Mouse (Mus musculus) gastrocnemius, postnatal 10 days (tissue): ENCODE measurements around the gene Cenpv. TPM values are rescaled to one million over a fixed set of nuclear protein-coding genes. Genes with fewer than 3 reads are reported as not detected.
"Not testable (repeated sequence)": the region's sequence is repeated elsewhere in the genome, so short reads cannot be mapped to it uniquely, and the experiment has no call there.

Experiments
- DNase-seq: peaks from one replicate; pipeline ENCODE4 v3.0.0; 2021; ENCODE audit warnings: mixed read lengths
- total RNA-seq, 2 experiments: library from RNA; stranded (reverse); gene quantifications; 2 replicates each; pipeline ENCODE4 v1.2.3; 2021

Gene Cenpv
- total RNA-seq, 2 experiments from 2014 or later: 14.0 to 21.9 TPM

GRCm38 (mm10) chr11:62508365-62508764 is 30.7 kb downstream of the Cenpv start:
- DNase-seq: not testable (repeated sequence)

GRCm38 (mm10) chr11:62507683-62508082 is 31.4 kb downstream of the Cenpv start:
- no peak for DNase-seq

- DNase-seq: no peak
Measured at GRCm38 (mm10) chr11:62500529-62500928, 38.5 kb downstream of the Cenpv start.

GRCm38 (mm10) chr11:62498802-62499201 is 40.3 kb downstream of the Cenpv start:
- DNase-seq: no peak

GRCm38 (mm10) chr11:62497181-62497580 is 41.9 kb downstream of the Cenpv start:
- no peak for DNase-seq

- peak; percentile 25 for DNase-seq
Measured at GRCm38 (mm10) chr11:62496151-62496715, 42.8 kb downstream of the Cenpv start.

GRCm38 (mm10) chr11:62495276-62495801 is 43.7 kb downstream of the Cenpv start:
- DNase-seq: peak; percentile 37

- peak; percentile 18 for DNase-seq
Measured at GRCm38 (mm10) chr11:62494754-62495275, 44.2 kb downstream of the Cenpv start.

GRCm38 (mm10) chr11:62493701-62494100 is 45.4 kb downstream of the Cenpv start:
- DNase-seq: no peak

- DNase-seq: no peak
Measured at GRCm38 (mm10) chr11:62487540-62488350, 51.3 kb downstream of the Cenpv start.

GRCm38 (mm10) chr11:62486949-62487348 is 52.1 kb downstream of the Cenpv start:
- DNase-seq: no peak

- no peak for DNase-seq
Measured at GRCm38 (mm10) chr11:62479581-62479980, 59.5 kb downstream of the Cenpv start.

- no peak for DNase-seq
Measured at GRCm38 (mm10) chr11:62478931-62479330, 60.1 kb downstream of the Cenpv start.

- DNase-seq: no peak
Measured at GRCm38 (mm10) chr11:62476156-62476555, 62.9 kb downstream of the Cenpv start.

Other genes with a start within 250 kb of the Cenpv start
- gene Pigl, start 80.8 kb downstream of the Cenpv start, total RNA-seq: 1 to 10 TPM; 2.9 to 3.7 TPM
- 100 to 1,000 TPM; 132 to 145 TPM for gene Ncor1, start 80.7 kb downstream of the Cenpv start, total RNA-seq
- 1,000 to 10,000 TPM; 1,047 to 1,133 TPM for gene Ubb, start 11.9 kb upstream of the Cenpv start, total RNA-seq
- 1 to 10 TPM; 2.0 TPM for gene Trpv2, start 35.2 kb upstream of the Cenpv start, total RNA-seq
- gene Lrrc75a, start 109.3 kb upstream of the Cenpv start, total RNA-seq: 10 to 100 TPM; 14.5 to 19.1 TPM
- gene Mmgt2, start 109.4 kb upstream of the Cenpv start, total RNA-seq: 10 to 100 TPM; 12.6 to 12.8 TPM
- gene Zfp287, start 192.6 kb upstream of the Cenpv start, total RNA-seq: 1 to 10 TPM; 2.3 to 3.4 TPM
- not detected for gene Gm10428, start 213.8 kb upstream of the Cenpv start, total RNA-seq